Mouse (Mus musculus): ENCODE measurements at regions not wholly inside any gene's neighbourhood (a gene's known extent, or its start where the extent isn't known, plus 50 kb on each side); places are given as distances from the start of the nearest gene placed in this dataset.

GRCm38 (mm10) chr14:58783201-58783600 is 359.5 kb downstream of the 1700129C05Rik start:
- no peaks in the 10 kb centered on the region for H3K4me1 ChIP-seq (ENCODE audit: control insufficient read depth, insufficient read depth, low read length)
- no peaks in the 10 kb centered on the region for H3K27me3 ChIP-seq (ENCODE audit: control insufficient read depth, insufficient read depth, low read length)
- no peak for ATAC-seq (ENCODE audit: low FRiP score, low TSS enrichment)
- no peak overlapping the region for H3K4me3 ChIP-seq (ENCODE audit: low read length)
- no peaks in the 10 kb centered on the region for H3K36me3 ChIP-seq (ENCODE audit: control insufficient read depth, insufficient read depth, low read length)
- 49% methylated on average over 1 of the region's 1 CpGs for WGBS
- H3K9ac ChIP-seq (ENCODE audit: low read depth, low read length) = no peak overlapping the region
- no peaks in the 10 kb centered on the region for H3K9me3 ChIP-seq (ENCODE audit: control insufficient read depth, low read length)
- H3K27ac ChIP-seq (ENCODE audit: low read depth, low read length) = no peak overlapping the region
- H3K4me2 ChIP-seq (replicated peaks; ENCODE audit: low read depth, low read length) = no peak overlapping the region

GRCm38 (mm10) chr14:58780306-58780705 is 362.4 kb downstream of the 1700129C05Rik start:
- Histone ChIP-seq H3K9ac (ENCODE audit: low read depth, low read length) (no peak overlapping the region), H3K27ac (ENCODE audit: low read depth, low read length) (no peak overlapping the region), H3K36me3 (ENCODE audit: control insufficient read depth, insufficient read depth, low read length) (no peaks in the 10 kb centered on the region), H3K9me3 (ENCODE audit: control insufficient read depth, low read length) (no peaks in the 10 kb centered on the region), H3K4me1 (ENCODE audit: control insufficient read depth, insufficient read depth, low read length) (no peaks in the 10 kb centered on the region), H3K4me2 (replicated peaks; ENCODE audit: low read depth, low read length) (no peak overlapping the region), H3K4me3 (ENCODE audit: low read length) (no peak overlapping the region), H3K27me3 (ENCODE audit: control insufficient read depth, insufficient read depth, low read length) (no peaks in the 10 kb centered on the region)
- WGBS = 89% methylated on average over 4 of the region's 4 CpGs
- no peak for ATAC-seq (ENCODE audit: low FRiP score, low TSS enrichment)

GRCm38 (mm10) chr14:58778675-58779074 is 364.0 kb downstream of the 1700129C05Rik start:
- Histone ChIP-seq H3K27me3 (ENCODE audit: control insufficient read depth, insufficient read depth, low read length) (no peaks in the 10 kb centered on the region), H3K9ac (ENCODE audit: low read depth, low read length) (no peak overlapping the region), H3K4me3 (ENCODE audit: low read length) (no peak overlapping the region), H3K9me3 (ENCODE audit: control insufficient read depth, low read length) (no peaks in the 10 kb centered on the region), H3K4me1 (ENCODE audit: control insufficient read depth, insufficient read depth, low read length) (no peaks in the 10 kb centered on the region), H3K36me3 (ENCODE audit: control insufficient read depth, insufficient read depth, low read length) (no peaks in the 10 kb centered on the region), H3K27ac (ENCODE audit: low read depth, low read length) (no peak overlapping the region), H3K4me2 (replicated peaks; ENCODE audit: low read depth, low read length) (no peak overlapping the region)
- ATAC-seq (ENCODE audit: low FRiP score, low TSS enrichment) = no peak
- 86% methylated on average over 4 of the region's 4 CpGs for WGBS

GRCm38 (mm10) chr14:58761291-58761690 is 381.4 kb downstream of the 1700129C05Rik start:
- H3K27me3 ChIP-seq (ENCODE audit: control insufficient read depth, insufficient read depth, low read length) = no peaks in the 10 kb centered on the region
- H3K36me3 ChIP-seq (ENCODE audit: control insufficient read depth, insufficient read depth, low read length) = no peaks in the 10 kb centered on the region
- 89% methylated on average over 2 of the region's 2 CpGs for WGBS
- H3K9me3 ChIP-seq (ENCODE audit: control insufficient read depth, low read length) = no peaks in the 10 kb centered on the region
- no peak overlapping the region for H3K9ac ChIP-seq (ENCODE audit: low read depth, low read length)
- no peak overlapping the region for H3K4me2 ChIP-seq (replicated peaks; ENCODE audit: low read depth, low read length)
- no peak for ATAC-seq (ENCODE audit: low FRiP score, low TSS enrichment)
- H3K4me3 ChIP-seq (ENCODE audit: low read length) = no peak overlapping the region
- H3K27ac ChIP-seq (ENCODE audit: low read depth, low read length) = no peak overlapping the region
- H3K4me1 ChIP-seq (ENCODE audit: control insufficient read depth, insufficient read depth, low read length) = no peaks in the 10 kb centered on the region

- no peak overlapping the region for H3K9ac ChIP-seq (ENCODE audit: low read depth, low read length)
- no peak overlapping the region for H3K4me2 ChIP-seq (replicated peaks; ENCODE audit: low read depth, low read length)
- no peak overlapping the region for H3K27ac ChIP-seq (ENCODE audit: low read depth, low read length)
- WGBS = 81% methylated on average over 4 of the region's 4 CpGs
- no peaks in the 10 kb centered on the region for H3K36me3 ChIP-seq (ENCODE audit: control insufficient read depth, insufficient read depth, low read length)
- H3K4me1 ChIP-seq (ENCODE audit: control insufficient read depth, insufficient read depth, low read length) = no peaks in the 10 kb centered on the region
- no peaks in the 10 kb centered on the region for H3K27me3 ChIP-seq (ENCODE audit: control insufficient read depth, insufficient read depth, low read length)
- ATAC-seq (ENCODE audit: low FRiP score, low TSS enrichment) = no peak
- no peaks in the 10 kb centered on the region for H3K9me3 ChIP-seq (ENCODE audit: control insufficient read depth, low read length)
- H3K4me3 ChIP-seq (ENCODE audit: low read length) = no peak overlapping the region
Measured at GRCm38 (mm10) chr14:58759759-58760158, 382.9 kb downstream of the 1700129C05Rik start.

- Histone ChIP-seq H3K4me3 (ENCODE audit: low read length) (no peak overlapping the region), H3K27ac (ENCODE audit: low read depth, low read length) (no peak overlapping the region), H3K36me3 (ENCODE audit: control insufficient read depth, insufficient read depth, low read length) (no peaks in the 10 kb centered on the region), H3K27me3 (ENCODE audit: control insufficient read depth, insufficient read depth, low read length) (no peaks in the 10 kb centered on the region), H3K4me1 (ENCODE audit: control insufficient read depth, insufficient read depth, low read length) (no peaks in the 10 kb centered on the region), H3K4me2 (replicated peaks; ENCODE audit: low read depth, low read length) (no peak overlapping the region), H3K9me3 (ENCODE audit: control insufficient read depth, low read length) (no peaks in the 10 kb centered on the region), H3K9ac (ENCODE audit: low read depth, low read length) (no peak overlapping the region)
- no peak for ATAC-seq (ENCODE audit: low FRiP score, low TSS enrichment)
- WGBS = 90% methylated on average over 7 of the region's 7 CpGs
Measured at GRCm38 (mm10) chr14:58753781-58754180, 388.9 kb downstream of the 1700129C05Rik start.

GRCm38 (mm10) chr14:58753136-58753535 is 389.6 kb downstream of the 1700129C05Rik start:
- H3K4me3 ChIP-seq (ENCODE audit: low read length) = no peak overlapping the region
- H3K27ac ChIP-seq (ENCODE audit: low read depth, low read length) = no peak overlapping the region
- no peak overlapping the region for H3K9ac ChIP-seq (ENCODE audit: low read depth, low read length)
- no peaks in the 10 kb centered on the region for H3K27me3 ChIP-seq (ENCODE audit: control insufficient read depth, insufficient read depth, low read length)
- no peaks in the 10 kb centered on the region for H3K4me1 ChIP-seq (ENCODE audit: control insufficient read depth, insufficient read depth, low read length)
- H3K4me2 ChIP-seq (replicated peaks; ENCODE audit: low read depth, low read length) = no peak overlapping the region
- ATAC-seq (ENCODE audit: low FRiP score, low TSS enrichment) = no peak
- 82% methylated on average over 1 of the region's 1 CpGs for WGBS
- H3K36me3 ChIP-seq (ENCODE audit: control insufficient read depth, insufficient read depth, low read length) = no peaks in the 10 kb centered on the region
- no peaks in the 10 kb centered on the region for H3K9me3 ChIP-seq (ENCODE audit: control insufficient read depth, low read length)

GRCm38 (mm10) chr14:58726418-58726817 is 416.3 kb downstream of the 1700129C05Rik start:
- WGBS = 85% methylated on average over 1 of the region's 1 CpGs
- no peak overlapping the region for H3K27ac ChIP-seq (ENCODE audit: low read depth, low read length)
- no peaks in the 10 kb centered on the region for H3K36me3 ChIP-seq (ENCODE audit: control insufficient read depth, insufficient read depth, low read length)

GRCm38 (mm10) chr14:58714856-58715255 is 427.8 kb downstream of the 1700129C05Rik start:
- ATAC-seq (ENCODE audit: low FRiP score, low TSS enrichment) = no peak
- Histone ChIP-seq H3K4me3 (ENCODE audit: low read length) (no peak overlapping the region), H3K4me2 (replicated peaks; ENCODE audit: low read depth, low read length) (no peak overlapping the region), H3K36me3 (ENCODE audit: control insufficient read depth, insufficient read depth, low read length) (no peaks in the 10 kb centered on the region), H3K27ac (ENCODE audit: low read depth, low read length) (no peak overlapping the region), H3K27me3 (ENCODE audit: control insufficient read depth, insufficient read depth, low read length) (0 out of 2 replicates have a peak, but pooled peaks cover 4% of the 10 kb centered on the region), H3K9me3 (ENCODE audit: control insufficient read depth, low read length) (no peaks in the 10 kb centered on the region), H3K9ac (ENCODE audit: low read depth, low read length) (no peak overlapping the region), H3K4me1 (ENCODE audit: control insufficient read depth, insufficient read depth, low read length) (no peaks in the 10 kb centered on the region)

More at GRCm38 (mm10) chr14:58726418-58726817, 416.3 kb downstream of the 1700129C05Rik start:
- Histone ChIP-seq H3K4me2 (replicated peaks; ENCODE audit: low read depth, low read length) (no peak overlapping the region), H3K9me3 (ENCODE audit: control insufficient read depth, low read length) (no peaks in the 10 kb centered on the region), H3K4me3 (ENCODE audit: low read length) (no peak overlapping the region), H3K27me3 (ENCODE audit: control insufficient read depth, insufficient read depth, low read length) (no peaks in the 10 kb centered on the region), H3K4me1 (ENCODE audit: control insufficient read depth, insufficient read depth, low read length) (no peaks in the 10 kb centered on the region), H3K9ac (ENCODE audit: low read depth, low read length) (no peak overlapping the region)
- no peak for ATAC-seq (ENCODE audit: low FRiP score, low TSS enrichment)

- Histone ChIP-seq H3K4me3 (ENCODE audit: low read length) (no peak overlapping the region), H3K4me1 (ENCODE audit: control insufficient read depth, insufficient read depth, low read length) (no peaks in the 10 kb centered on the region), H3K9me3 (ENCODE audit: control insufficient read depth, low read length) (no peaks in the 10 kb centered on the region), H3K27ac (ENCODE audit: low read depth, low read length) (no peak overlapping the region), H3K27me3 (ENCODE audit: control insufficient read depth, insufficient read depth, low read length) (no peaks in the 10 kb centered on the region), H3K9ac (ENCODE audit: low read depth, low read length) (no peak overlapping the region), H3K4me2 (replicated peaks; ENCODE audit: low read depth, low read length) (no peak overlapping the region), H3K36me3 (ENCODE audit: control insufficient read depth, insufficient read depth, low read length) (no peaks in the 10 kb centered on the region)
- WGBS = 70% methylated on average over 7 of the region's 7 CpGs
- ATAC-seq (ENCODE audit: low FRiP score, low TSS enrichment) = no peak
Measured at GRCm38 (mm10) chr14:58709861-58710260, 432.8 kb downstream of the 1700129C05Rik start.
